Mouse (Mus musculus): ENCODE results near the gene Camk2d. TPM values are rescaled to one million over a fixed set of nuclear protein-coding genes. Genes with fewer than 3 reads are reported as not detected.

Gene Camk2d
- polyA plus RNA-seq, 1 experiment from 2014 or later: 42.6 TPM

GRCm38 (mm10) chr3:126822374-126822773 lies 226.3 kb downstream of the Camk2d start:
- 92% methylated on average over 3 of the region's 3 CpGs for WGBS
- H3K9me3 ChIP-seq (ENCODE audit: control insufficient read depth): no peaks in the 10 kb centered on the region
- H3K36me3 ChIP-seq (ENCODE audit: control insufficient read depth, insufficient read depth): peaks cover 12% of the 10 kb centered on the region; the same call in 1 of the 2 replicates
- H3K4me1 ChIP-seq (replicated peaks; ENCODE audit: control insufficient read depth, insufficient read depth, low read length): no peaks in the 10 kb centered on the region
- no peak overlapping the region for H3K27ac ChIP-seq (ENCODE audit: low read depth, low read length)
- H3K4me2 ChIP-seq (replicated peaks; ENCODE audit: low read depth): no peak overlapping the region
- ATAC-seq: no peak
- no peak overlapping the region for H3K4me3 ChIP-seq (ENCODE audit: low read depth, low read length)
- no peak overlapping the region for H3K9ac ChIP-seq (ENCODE audit: low read depth, low read length)
- no peak for TF ChIP-seq CTCF (IDR thresholded peaks at IDR 0.05; ENCODE audit: low read depth)
- H3K27me3 ChIP-seq (replicated peaks; ENCODE audit: control insufficient read depth, insufficient read depth, low read length): no peaks in the 10 kb centered on the region

- Histone ChIP-seq H3K27me3 (replicated peaks; ENCODE audit: control insufficient read depth, insufficient read depth, low read length) (no peaks in the 10 kb centered on the region), H3K4me3 (ENCODE audit: low read depth, low read length) (no peak overlapping the region), H3K27ac (ENCODE audit: low read depth, low read length) (no peak overlapping the region), H3K9ac (ENCODE audit: low read depth, low read length) (no peak overlapping the region), H3K36me3 (ENCODE audit: control insufficient read depth, insufficient read depth) (peaks cover 6% of the 10 kb centered on the region; the same call in 1 of the 2 replicates), H3K9me3 (ENCODE audit: control insufficient read depth) (no peaks in the 10 kb centered on the region), H3K4me2 (replicated peaks; ENCODE audit: low read depth) (no peak overlapping the region), H3K4me1 (replicated peaks; ENCODE audit: control insufficient read depth, insufficient read depth, low read length) (no peaks in the 10 kb centered on the region)
- WGBS: 86% methylated on average over 1 of the region's 1 CpGs
- ATAC-seq: no peak
- TF ChIP-seq CTCF (IDR thresholded peaks at IDR 0.05; ENCODE audit: low read depth): no peak
Measured at GRCm38 (mm10) chr3:126824930-126825329, 228.8 kb downstream of the Camk2d start.

- no peak overlapping the region for H3K27ac ChIP-seq (ENCODE audit: low read depth, low read length)
- WGBS: 76% methylated on average over 2 of the region's 2 CpGs
- 0 out of 2 replicates have a peak, but pooled peaks cover 6% of the 10 kb centered on the region for H3K36me3 ChIP-seq (ENCODE audit: control insufficient read depth, insufficient read depth)
- no peak for TF ChIP-seq CTCF (IDR thresholded peaks at IDR 0.05; ENCODE audit: low read depth)
- no peak for ATAC-seq
- H3K9me3 ChIP-seq (ENCODE audit: control insufficient read depth): no peaks in the 10 kb centered on the region
- H3K4me3 ChIP-seq (ENCODE audit: low read depth, low read length): no peak overlapping the region
- no peaks in the 10 kb centered on the region for H3K27me3 ChIP-seq (replicated peaks; ENCODE audit: control insufficient read depth, insufficient read depth, low read length)
- H3K4me1 ChIP-seq (replicated peaks; ENCODE audit: control insufficient read depth, insufficient read depth, low read length): no peaks in the 10 kb centered on the region
- no peak overlapping the region for H3K9ac ChIP-seq (ENCODE audit: low read depth, low read length)
- no peak overlapping the region for H3K4me2 ChIP-seq (replicated peaks; ENCODE audit: low read depth)
Measured at GRCm38 (mm10) chr3:126826172-126826571, 230.1 kb downstream of the Camk2d start.

GRCm38 (mm10) chr3:126827900-126828299 lies 231.8 kb downstream of the Camk2d start:
- no peak overlapping the region for H3K4me3 ChIP-seq (ENCODE audit: low read depth, low read length)
- H3K4me2 ChIP-seq (replicated peaks; ENCODE audit: low read depth): no peak overlapping the region
- H3K27ac ChIP-seq (ENCODE audit: low read depth, low read length): no peak overlapping the region
- H3K9me3 ChIP-seq (ENCODE audit: control insufficient read depth): no peaks in the 10 kb centered on the region
- TF ChIP-seq CTCF (IDR thresholded peaks at IDR 0.05; ENCODE audit: low read depth): no peak
- no peaks in the 10 kb centered on the region for H3K4me1 ChIP-seq (replicated peaks; ENCODE audit: control insufficient read depth, insufficient read depth, low read length)
- H3K27me3 ChIP-seq (replicated peaks; ENCODE audit: control insufficient read depth, insufficient read depth, low read length): no peaks in the 10 kb centered on the region
- H3K9ac ChIP-seq (ENCODE audit: low read depth, low read length): no peak overlapping the region
- H3K36me3 ChIP-seq (ENCODE audit: control insufficient read depth, insufficient read depth): 0 out of 2 replicates have a peak, but pooled peaks cover 6% of the 10 kb centered on the region
- no peak for ATAC-seq
- WGBS: 95% methylated on average over 3 of the region's 3 CpGs

GRCm38 (mm10) chr3:126829817-126830216 lies 233.7 kb downstream of the Camk2d start:
- no peak overlapping the region for H3K27ac ChIP-seq (ENCODE audit: low read depth, low read length)
- TF ChIP-seq CTCF (IDR thresholded peaks at IDR 0.05; ENCODE audit: low read depth): no peak
- no peaks in the 10 kb centered on the region for H3K9me3 ChIP-seq (ENCODE audit: control insufficient read depth)
- no peak overlapping the region for H3K9ac ChIP-seq (ENCODE audit: low read depth, low read length)
- H3K4me3 ChIP-seq (ENCODE audit: low read depth, low read length): no peak overlapping the region
- H3K36me3 ChIP-seq (ENCODE audit: control insufficient read depth, insufficient read depth): peaks cover 13% of the 10 kb centered on the region; the same call in 1 of the 2 replicates
- no peak overlapping the region for H3K4me2 ChIP-seq (replicated peaks; ENCODE audit: low read depth)
- no peak for ATAC-seq
- H3K27me3 ChIP-seq (replicated peaks; ENCODE audit: control insufficient read depth, insufficient read depth, low read length): no peaks in the 10 kb centered on the region
- 82% methylated on average over 2 of the region's 2 CpGs for WGBS
- H3K4me1 ChIP-seq (replicated peaks; ENCODE audit: control insufficient read depth, insufficient read depth, low read length): no peaks in the 10 kb centered on the region

- 53% methylated on average over 6 of the region's 6 CpGs for whole genome bisulfite sequencing
- Histone ChIP-seq H3K9me3 (ENCODE audit: control insufficient read depth) (no peaks in the 10 kb centered on the region), H3K27ac (ENCODE audit: low read depth, low read length) (no peak overlapping the region), H3K4me3 (ENCODE audit: low read depth, low read length) (no peak overlapping the region), H3K27me3 (replicated peaks; ENCODE audit: control insufficient read depth, insufficient read depth, low read length) (no peaks in the 10 kb centered on the region), H3K9ac (ENCODE audit: low read depth, low read length) (no peak overlapping the region), H3K4me2 (replicated peaks; ENCODE audit: low read depth) (no peak overlapping the region), H3K36me3 (ENCODE audit: control insufficient read depth, insufficient read depth) (peaks cover 14% of the 10 kb centered on the region; the same call in 1 of the 2 replicates), H3K4me1 (replicated peaks; ENCODE audit: control insufficient read depth, insufficient read depth, low read length) (no peaks in the 10 kb centered on the region)
- ATAC-seq: peak; percentile 67
- TF ChIP-seq CTCF (IDR thresholded peaks at IDR 0.05; ENCODE audit: low read depth): peak; percentile 24; the same call in 1 of the 2 replicates
Measured at GRCm38 (mm10) chr3:126831418-126832138, 235.5 kb downstream of the Camk2d start.

Data from intestine, postnatal 0 days (tissue).